12 mouse cellular contexts compared by ENCODE assay signal in the genomic region with DNA sequence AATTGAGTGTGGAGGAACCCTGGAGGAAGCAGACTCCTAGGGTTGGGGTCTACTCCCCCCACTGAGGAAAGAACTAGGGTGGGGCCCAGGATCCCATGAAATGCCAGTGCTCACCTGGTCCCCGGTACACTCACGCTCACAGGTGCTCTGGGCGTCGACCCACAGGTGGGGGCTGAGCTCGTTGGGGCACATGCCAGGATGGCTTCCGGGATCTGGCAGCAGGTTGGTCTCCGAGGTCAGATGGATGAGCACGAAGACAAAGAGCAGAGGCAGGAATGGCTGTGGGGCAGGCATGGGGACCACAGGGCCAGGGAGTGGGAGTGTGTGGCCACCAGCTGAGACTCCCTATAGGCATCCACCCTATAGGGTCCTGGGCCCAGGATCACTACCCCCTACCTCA. TPM values are rescaled to one million over a fixed set of nuclear protein-coding genes. Genes with fewer than 3 reads are reported as not detected.
A peak's percentile ranks its signal among the peaks of the same experiment; 100 is the strongest.
DNase-seq lines count a peak whose midpoint lies in the region; ATAC-seq and TF ChIP-seq lines count a peak whose summit lies in the region.
"Had no signal": no experiment of that assay in that cellular context is flagged by ENCODE, and none has a peak within 500 bp of the region (broad histone marks: within the 10 kb centered on the region; RNA-seq: fewer than 3 reads in every experiment).

No protein-coding gene starts in this region.

- no peaks in the 10 kb centered on the region for H3K27me3 ChIP-seq in heart, adult 2 months (ENCODE audit: control insufficient read depth, insufficient read depth, low read length)
- no peaks in the 10 kb centered on the region for H3K27me3 ChIP-seq in midbrain, embryonic 13.5 days
- H3K27me3 ChIP-seq: forebrain, embryonic 15.5 days; lung, embryonic 15.5 days had no signal

- no peak overlapping the region for H3K4me2 ChIP-seq in midbrain, embryonic 13.5 days (replicated peaks)
- H3K4me2 ChIP-seq: forebrain, embryonic 15.5 days; lung, embryonic 15.5 days had no signal

- no peaks in the 10 kb centered on the region for H3K79me2 ChIP-seq in heart, adult 2 months (replicated peaks; ENCODE audit: control insufficient read depth, insufficient read depth, low read length)

- no peak overlapping the region for H3K4me3 ChIP-seq in heart, adult 2 months
- no peak overlapping the region for H3K4me3 ChIP-seq in layer of hippocampus, adult 2 months
- H3K4me3 ChIP-seq in midbrain, embryonic 13.5 days (replicated peaks): no peak overlapping the region
- H3K4me3 ChIP-seq: forebrain, embryonic 15.5 days; lung, embryonic 15.5 days had no signal

- H3K9ac ChIP-seq in heart, adult 2 months (ENCODE audit: low read depth, low read length): no peak overlapping the region
- H3K9ac ChIP-seq in midbrain, embryonic 13.5 days (replicated peaks): 0 out of 2 replicates have a peak overlapping the region, but pooled peaks have one; percentile 4
- H3K9ac ChIP-seq: forebrain, embryonic 15.5 days; lung, embryonic 15.5 days had no signal

- TF ChIP-seq EP300 in heart, adult 2 months (IDR thresholded peaks at IDR 0.05; ENCODE audit: insufficient read depth, low read depth, low read length): no peak

- H3K27ac ChIP-seq in heart, adult 2 months: no peak overlapping the region
- peak overlapping the region; percentile 67; the same call in 1 of the 2 replicates for H3K27ac ChIP-seq in layer of hippocampus, adult 2 months
- H3K27ac ChIP-seq in midbrain, embryonic 13.5 days: no peak overlapping the region
- H3K27ac ChIP-seq: forebrain, embryonic 15.5 days; lung, embryonic 15.5 days had no signal

- intact Hi-C loops in heart, adult 2 months (cut with DNase I): no loop called here

- DNase-seq in adrenal gland, adult 2 months: peak; percentile 14
- DNase-seq in adrenal gland, postnatal 14 days: no peak
- DNase-seq in heart, adult 11 months: peak; percentile 93
- no peak for DNase-seq in heart, adult 2 months
- no peak for DNase-seq in layer of hippocampus, adult 2 months (ENCODE audit: low spot score in 2 of 2)
- DNase-seq in layer of hippocampus, adult 9-10 months (ENCODE audit: low spot score): no peak
- DNase-seq in testis, postnatal 10 days (ENCODE audit: low spot score): no peak

- no peak for TF ChIP-seq POLR2A in heart, adult 2 months (IDR thresholded peaks at IDR 0.05; ENCODE audit: insufficient read depth, low read depth, low read length)

- no peak for TF ChIP-seq CTCF in heart, adult 2 months (IDR thresholded peaks at IDR 0.05)
- TF ChIP-seq CTCF in layer of hippocampus, adult 2 months (conservative IDR thresholded peaks at IDR 0.05): no peak

- ATAC-seq in midbrain, embryonic 13.5 days: no peak
- ATAC-seq: CD4-positive, CD25-positive, alpha-beta regulatory T cell, adult 4 months; forebrain, embryonic 15.5 days had no signal

- H3K9me3 ChIP-seq in midbrain, embryonic 13.5 days: no peaks in the 10 kb centered on the region
- H3K9me3 ChIP-seq: forebrain, embryonic 15.5 days; G1E; lung, embryonic 15.5 days had no signal

- 0 out of 2 replicates have a peak, but pooled peaks cover 1% of the 10 kb centered on the region for H3K4me1 ChIP-seq in heart, adult 2 months (ENCODE audit: control insufficient read depth, insufficient read depth, low read length)
- peaks cover 41% of the 10 kb centered on the region for H3K4me1 ChIP-seq in midbrain, embryonic 13.5 days (replicated peaks)

- no peaks in the 10 kb centered on the region for H3K36me3 ChIP-seq in heart, adult 2 months (ENCODE audit: control insufficient read depth, insufficient read depth, low read length)
- peaks cover 55% of the 10 kb centered on the region for H3K36me3 ChIP-seq in midbrain, embryonic 13.5 days

- 86% methylated on average over 8 of the region's 8 CpGs for WGBS in heart, adult 2 months
- 62% methylated on average over 8 of the region's 8 CpGs for WGBS in midbrain, embryonic 13.5 days

RNA-seq across cellular contexts. Expression of a gene that starts 0.9 kb away (rescaled TPM):
- total RNA-seq in adrenal gland, adult 2 months (2021): 1 to 10 TPM in 1 of 2 experiments, under 1 TPM in 1; 0.52 to 2.1 TPM
- 2.1 and 2.5 TPM in 2 replicates for polyA plus RNA-seq in adrenal gland, adult 2 months (2012; rRNA removed)
- total RNA-seq in adrenal gland, postnatal 14 days (2021): 1.2 and 1.5 TPM in 2 replicates
- under 1 TPM; 0.50 to 0.82 TPM for total RNA-seq in heart, adult 2 months (2021)
- 0.29 and 0.44 TPM in 2 replicates for polyA plus RNA-seq in heart, adult 2 months (2012; rRNA removed)
- 1 to 10 TPM; 1.7 to 2.8 TPM for total RNA-seq in layer of hippocampus, adult 2 months (2021)
- polyA plus RNA-seq in midbrain, embryonic 13.5 days (2015; fragmentation: Nextera tagmentation; extraction: Ambion mirVana): 0.61 and 0.70 TPM in 2 replicates

RNA-seq across cellular contexts. Expression of a gene that starts 4.9 kb away (rescaled TPM):
- 100 to 1,000 TPM in 1 of 2 experiments, 10 to 100 TPM in 1; 90.9 to 141 TPM for total RNA-seq in adrenal gland, adult 2 months (2021)
- 350 and 376 TPM in 2 replicates for polyA plus RNA-seq in adrenal gland, adult 2 months (2012; rRNA removed)
- 72.1 and 88.0 TPM in 2 replicates for total RNA-seq in adrenal gland, postnatal 14 days (2021)
- total RNA-seq in heart, adult 2 months (2021): 10 to 100 TPM; 12.7 TPM
- polyA plus RNA-seq in heart, adult 2 months (2012; rRNA removed): 24.8 and 30.5 TPM in 2 replicates
- 10 to 100 TPM; 39.0 to 39.9 TPM for total RNA-seq in layer of hippocampus, adult 2 months (2021)
- 69.7 and 75.4 TPM in 2 replicates for polyA plus RNA-seq in midbrain, embryonic 13.5 days (2015; fragmentation: Nextera tagmentation; extraction: Ambion mirVana)

RNA-seq across cellular contexts. Expression of a gene that starts 11.2 kb away (rescaled TPM):
- 100 to 1,000 TPM; 302 to 466 TPM for total RNA-seq in adrenal gland, adult 2 months (2021)
- polyA plus RNA-seq in adrenal gland, adult 2 months (2012; rRNA removed): 1,490 and 1,757 TPM in 2 replicates
- 336 and 337 TPM in 2 replicates for total RNA-seq in adrenal gland, postnatal 14 days (2021)
- total RNA-seq in heart, adult 2 months (2021): 100 to 1,000 TPM; 234 to 288 TPM
- 189 and 254 TPM in 2 replicates for polyA plus RNA-seq in heart, adult 2 months (2012; rRNA removed)
- total RNA-seq in layer of hippocampus, adult 2 months (2021): 10 to 100 TPM; 20.9 to 21.6 TPM
- 8.0 and 10.4 TPM in 2 replicates for polyA plus RNA-seq in midbrain, embryonic 13.5 days (2015; fragmentation: Nextera tagmentation; extraction: Ambion mirVana)

RNA-seq across cellular contexts. Expression of a gene that starts 18.4 kb away (rescaled TPM):
- 10 to 100 TPM; 13.9 to 15.1 TPM for total RNA-seq in adrenal gland, adult 2 months (2021)
- polyA plus RNA-seq in adrenal gland, adult 2 months (2012; rRNA removed): 75.1 and 83.0 TPM in 2 replicates
- total RNA-seq in adrenal gland, postnatal 14 days (2021): 23.1 and 23.2 TPM in 2 replicates
- total RNA-seq in heart, adult 2 months (2021): 1 to 10 TPM; 1.2 to 1.3 TPM
- 8.0 and 8.5 TPM in 2 replicates for polyA plus RNA-seq in heart, adult 2 months (2012; rRNA removed)
- total RNA-seq in layer of hippocampus, adult 2 months (2021): 10 to 100 TPM; 21.7 to 24.6 TPM
- polyA plus RNA-seq in midbrain, embryonic 13.5 days (2015; fragmentation: Nextera tagmentation; extraction: Ambion mirVana): 20.1 and 22.4 TPM in 2 replicates

RNA-seq across cellular contexts. Expression of a gene that starts 35.1 kb away (rescaled TPM):
- total RNA-seq in adrenal gland, adult 2 months (2021): 100 to 1,000 TPM; 107 to 127 TPM
- 180 and 193 TPM in 2 replicates for polyA plus RNA-seq in adrenal gland, adult 2 months (2012; rRNA removed)
- total RNA-seq in adrenal gland, postnatal 14 days (2021): 95.9 and 108 TPM in 2 replicates
- 100 to 1,000 TPM; 120 to 139 TPM for total RNA-seq in heart, adult 2 months (2021)
- polyA plus RNA-seq in heart, adult 2 months (2012; rRNA removed): 209 and 257 TPM in 2 replicates
- total RNA-seq in layer of hippocampus, adult 2 months (2021): 100 to 1,000 TPM in 1 of 2 experiments, 10 to 100 TPM in 1; 95.9 to 107 TPM
- polyA plus RNA-seq in midbrain, embryonic 13.5 days (2015; fragmentation: Nextera tagmentation; extraction: Ambion mirVana): 15.6 and 16.4 TPM in 2 replicates

Comparison
In these comparisons a context has a peak if more than half of its experiments do, and no peak if none do; other contexts are left out.
1. DNase-seq: peak in adrenal gland, adult 2 months (single experiment) and heart, adult 11 months (single experiment); none in adrenal gland, postnatal 14 days (single experiment), heart, adult 2 months (0 of 2), layer of hippocampus, adult 2 months (0 of 2), layer of hippocampus, adult 9-10 months (single experiment) and testis, postnatal 10 days (single experiment).
2. RNA of a gene that starts 11.2 kb away (total RNA-seq): 302 to 466 TPM in adrenal gland, adult 2 months, 336 to 337 TPM in adrenal gland, postnatal 14 days and 234 to 288 TPM in heart, adult 2 months; 20.9 to 21.6 TPM in layer of hippocampus, adult 2 months; every median in the first group is over 10 times any median in the second.